Mouse (Mus musculus): Measurements from ENCODE around the gene Mov10. TPM values are rescaled to one million over a fixed set of nuclear protein-coding genes. Genes with fewer than 3 reads are reported as not detected.
"Not testable (repeated sequence)": the region's sequence is repeated elsewhere in the genome, so short reads cannot be mapped to it uniquely, and the experiment has no call there.

Mov10 gene
- polyA plus RNA-seq, 1 experiment from 2014 or later, result 9.7 TPM

GRCm38 (mm10) chr3:104822413-104822812 is 4.0 kb upstream of the Mov10 start:
- WGBS, result 94% methylated on average over 3 of the region's 3 CpGs
- Histone ChIP-seq H3K4me1 (peaks cover 8% of the 10 kb centered on the region), H3K27me3 (replicated peaks) (no peaks in the 10 kb centered on the region), H3K4me3 (no peak overlapping the region), H3K9me3 (no peaks in the 10 kb centered on the region), H3K4me2 (no peak overlapping the region), H3K9ac (no peak overlapping the region), H3K36me3 (replicated peaks) (peaks cover 9% of the 10 kb centered on the region; the same call in 1 of the 2 replicates), H3K27ac (no peak overlapping the region)
- no peak for ATAC-seq (replicated peaks)

GRCm38 (mm10) chr3:104820426-104820825 is 2.1 kb upstream of the Mov10 start:
- Histone ChIP-seq H3K36me3 (replicated peaks) (peaks cover 3% of the 10 kb centered on the region; the same call in 1 of the 2 replicates), H3K27me3 (replicated peaks) (no peaks in the 10 kb centered on the region), H3K9ac (no peak overlapping the region), H3K9me3 (no peaks in the 10 kb centered on the region), H3K4me3 (no peak overlapping the region), H3K27ac (no peak overlapping the region), H3K4me1 (peaks cover 17% of the 10 kb centered on the region), H3K4me2 (no peak overlapping the region)
- WGBS, result 45% methylated on average over 1 of the region's 1 CpGs
- ATAC-seq (replicated peaks), result no peak

- Histone ChIP-seq H3K36me3 (replicated peaks) (no peaks in the 10 kb centered on the region), H3K4me2 (peak overlapping the region; percentile 91), H3K9me3 (no peaks in the 10 kb centered on the region), H3K9ac (no peak overlapping the region), H3K27ac (no peak overlapping the region), H3K27me3 (replicated peaks) (no peaks in the 10 kb centered on the region), H3K4me3 (peak overlapping the region; percentile 57), H3K4me1 (peaks cover 17% of the 10 kb centered on the region)
- 14% methylated on average over 3 of the region's 3 CpGs for WGBS
- ATAC-seq (replicated peaks), result no peak
These were observed 379 bp upstream of the Mov10 start for GRCm38 (mm10) chr3:104818749-104819134.

DNA sequence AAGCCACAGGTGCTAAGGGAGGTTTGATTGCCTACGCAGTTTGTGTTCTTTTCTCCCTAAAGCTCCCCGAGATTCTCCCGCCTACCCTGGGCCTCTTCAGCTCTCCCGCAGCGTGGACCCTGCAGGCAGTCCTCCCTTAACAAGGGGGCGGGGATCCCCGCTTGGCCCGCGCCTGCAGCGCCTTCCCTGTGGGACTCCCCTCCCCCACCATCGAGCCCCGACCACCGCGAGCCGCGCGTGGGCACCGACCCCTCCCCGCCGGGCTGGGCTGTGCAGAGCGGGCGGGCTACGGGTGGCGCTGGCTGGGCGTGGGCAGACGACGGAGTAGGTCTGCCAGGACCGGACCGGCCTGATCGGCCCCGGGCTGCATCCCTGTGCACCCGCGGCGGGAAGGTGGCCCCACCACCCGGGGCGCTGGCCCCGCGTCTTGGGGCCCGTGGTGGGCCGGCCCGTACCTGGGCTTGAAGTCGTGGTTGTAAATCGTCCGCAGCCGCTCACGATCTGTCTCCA is 827 bp downstream of the Mov10 start:
- peaks cover 17% of the 10 kb centered on the region for H3K4me1 ChIP-seq
- no peaks in the 10 kb centered on the region for H3K9me3 ChIP-seq
- H3K36me3 ChIP-seq (replicated peaks), result no peaks in the 10 kb centered on the region
- 0% methylated on average over 43 of the region's 46 CpGs for WGBS
- H3K4me2 ChIP-seq, result peak overlapping the region; percentile 91
- H3K27ac ChIP-seq, result peak overlapping the region; percentile 60
- H3K9ac ChIP-seq, result peak overlapping the region; percentile 58
- peak; percentile 91 for ATAC-seq (replicated peaks)
- peak overlapping the region; percentile 57 for H3K4me3 ChIP-seq
- H3K27me3 ChIP-seq (replicated peaks), result no peaks in the 10 kb centered on the region

DNA sequence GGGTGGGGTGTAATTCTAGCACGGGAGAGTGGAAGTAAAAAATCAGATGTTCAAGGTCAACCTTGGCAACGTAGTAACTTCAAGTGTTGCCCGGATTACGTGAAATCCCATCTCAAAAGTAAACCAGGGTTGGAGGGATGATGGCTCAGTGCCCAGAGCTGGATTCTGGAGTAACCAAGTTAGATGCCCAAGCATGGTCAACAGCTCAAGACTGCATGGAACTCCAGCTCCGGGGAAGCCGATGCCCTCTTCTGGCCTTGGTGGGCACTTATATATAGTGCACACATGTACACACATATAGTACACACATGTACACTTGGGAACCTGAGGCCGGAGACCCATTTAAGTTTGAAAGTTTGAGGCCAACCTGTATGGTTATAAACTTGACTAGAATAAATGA is 2.2 kb downstream of the Mov10 start:
- no peak for ATAC-seq (replicated peaks)
- no peak overlapping the region for H3K9ac ChIP-seq
- H3K4me3 ChIP-seq, result no peak overlapping the region
- H3K36me3 ChIP-seq (replicated peaks), result no peaks in the 10 kb centered on the region
- H3K4me1 ChIP-seq, result peaks cover 17% of the 10 kb centered on the region
- no peak overlapping the region for H3K27ac ChIP-seq
- no peaks in the 10 kb centered on the region for H3K27me3 ChIP-seq (replicated peaks)
- H3K9me3 ChIP-seq, result no peaks in the 10 kb centered on the region
- H3K4me2 ChIP-seq, result no peak overlapping the region
- WGBS, result 94% methylated on average over 7 of the region's 7 CpGs

GRCm38 (mm10) chr3:104815346-104815745 is 3.0 kb downstream of the Mov10 start:
- Histone ChIP-seq H3K9me3 (no peaks in the 10 kb centered on the region), H3K4me2 (no peak overlapping the region), H3K4me1 (peaks cover 17% of the 10 kb centered on the region), H3K36me3 (replicated peaks) (no peaks in the 10 kb centered on the region), H3K4me3 (no peak overlapping the region), H3K27me3 (replicated peaks) (no peaks in the 10 kb centered on the region), H3K27ac (no peak overlapping the region), H3K9ac (no peak overlapping the region)
- no peak for ATAC-seq (replicated peaks)
- 81% methylated on average over 2 of the region's 2 CpGs for WGBS

GRCm38 (mm10) chr3:104814746-104815145 is 3.6 kb downstream of the Mov10 start:
- Histone ChIP-seq H3K4me3 (no peak overlapping the region), H3K27ac (no peak overlapping the region), H3K9ac (no peak overlapping the region), H3K4me1 (peaks cover 17% of the 10 kb centered on the region), H3K9me3 (no peaks in the 10 kb centered on the region), H3K27me3 (replicated peaks) (no peaks in the 10 kb centered on the region), H3K4me2 (no peak overlapping the region), H3K36me3 (replicated peaks) (no peaks in the 10 kb centered on the region)
- ATAC-seq (replicated peaks), result no peak
- WGBS, result 98% methylated on average over 1 of the region's 1 CpGs

GRCm38 (mm10) chr3:104813227-104813626 is 5.1 kb downstream of the Mov10 start:
- not testable (repeated sequence) for ATAC-seq (replicated peaks); H3K27me3 ChIP-seq (replicated peaks); H3K36me3 ChIP-seq (replicated peaks); H3K27ac ChIP-seq; H3K4me3 ChIP-seq; H3K4me2 ChIP-seq; H3K9ac ChIP-seq; H3K9me3 ChIP-seq
- 90% methylated on average over 7 of the region's 7 CpGs for WGBS
- H3K4me1 ChIP-seq, result peaks cover 11% of the 10 kb centered on the region

GRCm38 (mm10) chr3:104812254-104812653 is 6.1 kb downstream of the Mov10 start:
- WGBS, result 86% methylated on average over 4 of the region's 4 CpGs

GRCm38 (mm10) chr3:104811752-104812151 is 6.6 kb downstream of the Mov10 start:
- Histone ChIP-seq H3K9ac (no peak overlapping the region), H3K9me3 (no peaks in the 10 kb centered on the region), H3K4me1 (peaks cover 2% of the 10 kb centered on the region; the same call in 1 of the 2 replicates), H3K36me3 (replicated peaks) (no peaks in the 10 kb centered on the region), H3K4me3 (no peak overlapping the region), H3K27ac (no peak overlapping the region), H3K4me2 (no peak overlapping the region), H3K27me3 (replicated peaks) (no peaks in the 10 kb centered on the region)
- WGBS, result 24% methylated on average over 3 of the region's 3 CpGs
- no peak for ATAC-seq (replicated peaks)

More at GRCm38 (mm10) chr3:104812254-104812653, 6.1 kb downstream of the Mov10 start:
- no peak overlapping the region for H3K9ac ChIP-seq
- no peaks in the 10 kb centered on the region for H3K36me3 ChIP-seq (replicated peaks)
- no peaks in the 10 kb centered on the region for H3K27me3 ChIP-seq (replicated peaks)
- H3K4me2 ChIP-seq, result no peak overlapping the region
- no peak for ATAC-seq (replicated peaks)
- no peak overlapping the region for H3K27ac ChIP-seq
- H3K4me3 ChIP-seq, result no peak overlapping the region
- H3K4me1 ChIP-seq, result peaks cover 7% of the 10 kb centered on the region; the same call in 1 of the 2 replicates
- H3K9me3 ChIP-seq, result no peaks in the 10 kb centered on the region

GRCm38 (mm10) chr3:104805539-104805938 is 12.8 kb downstream of the Mov10 start:
- Histone ChIP-seq H3K27ac (no peak overlapping the region), H3K9ac (no peak overlapping the region), H3K4me2 (no peak overlapping the region), H3K4me1 (no peaks in the 10 kb centered on the region), H3K27me3 (replicated peaks) (no peaks in the 10 kb centered on the region), H3K9me3 (no peaks in the 10 kb centered on the region), H3K36me3 (replicated peaks) (no peaks in the 10 kb centered on the region), H3K4me3 (no peak overlapping the region)
- no peak for ATAC-seq (replicated peaks)
- 78% methylated on average over 9 of the region's 9 CpGs for WGBS

- WGBS, result 93% methylated on average over 10 of the region's 10 CpGs
- no peak overlapping the region for H3K4me3 ChIP-seq
- H3K4me2 ChIP-seq, result no peak overlapping the region
- H3K36me3 ChIP-seq (replicated peaks), result no peaks in the 10 kb centered on the region
- no peak overlapping the region for H3K9ac ChIP-seq
- no peak overlapping the region for H3K27ac ChIP-seq
- no peaks in the 10 kb centered on the region for H3K4me1 ChIP-seq
- H3K27me3 ChIP-seq (replicated peaks), result no peaks in the 10 kb centered on the region
- no peaks in the 10 kb centered on the region for H3K9me3 ChIP-seq
- no peak for ATAC-seq (replicated peaks)
These were observed 14.1 kb downstream of the Mov10 start for GRCm38 (mm10) chr3:104804312-104804711.

GRCm38 (mm10) chr3:104801481-104801880 is 16.9 kb downstream of the Mov10 start:
- ATAC-seq (replicated peaks), result no peak
- H3K36me3 ChIP-seq (replicated peaks), result no peaks in the 10 kb centered on the region
- H3K9ac ChIP-seq, result no peak overlapping the region
- no peak overlapping the region for H3K4me2 ChIP-seq
- H3K27me3 ChIP-seq (replicated peaks), result no peaks in the 10 kb centered on the region
- WGBS, result 91% methylated on average over 6 of the region's 6 CpGs
- H3K4me1 ChIP-seq, result no peaks in the 10 kb centered on the region
- no peak overlapping the region for H3K27ac ChIP-seq
- no peaks in the 10 kb centered on the region for H3K9me3 ChIP-seq
- no peak overlapping the region for H3K4me3 ChIP-seq
